ENCODE assay signal across 31 mouse cellular contexts in the genomic region with DNA sequence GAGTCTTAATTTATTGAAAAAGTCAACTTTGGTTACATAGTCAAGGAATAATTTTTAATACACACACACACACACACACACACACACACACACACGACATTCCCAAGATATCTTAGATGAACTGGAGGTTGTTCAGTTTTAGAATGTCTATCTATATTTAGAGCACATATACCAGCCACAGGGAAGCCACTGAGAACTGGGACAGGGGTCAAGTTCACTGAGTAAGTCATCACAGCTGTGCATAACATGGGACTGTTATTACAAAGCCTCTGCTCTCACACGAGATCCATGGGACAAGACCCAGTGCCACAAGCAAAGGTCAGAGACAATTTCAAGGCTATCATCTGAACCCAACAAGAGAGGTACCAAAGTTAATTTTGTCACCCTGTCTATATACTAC.
DNase-seq lines count a peak whose midpoint lies in the region; ATAC-seq and TF ChIP-seq lines count a peak whose summit lies in the region.
"Had no signal": no experiment of that assay in that cellular context is flagged by ENCODE, and none has a peak within 500 bp of the region (broad histone marks: within the 10 kb centered on the region; RNA-seq: fewer than 3 reads in every experiment).

No protein-coding gene starts in this region.

- WGBS in embryonic facial prominence, embryonic 14.5 days, result 60% methylated on average over 2 of the region's 2 CpGs
- WGBS in embryonic facial prominence, embryonic 10.5 days, result 66% methylated on average over 2 of the region's 2 CpGs
- WGBS in heart, embryonic 12.5 days, result 31% methylated on average over 2 of the region's 2 CpGs
- 34% methylated on average over 2 of the region's 2 CpGs for WGBS in kidney, postnatal 0 days
- WGBS in heart, embryonic 16.5 days, result 33% methylated on average over 2 of the region's 2 CpGs

- H3K9ac ChIP-seq in embryonic facial prominence, embryonic 14.5 days (ENCODE audit: low read depth, low read length), result no peak overlapping the region
- H3K9ac ChIP-seq in heart, embryonic 12.5 days, result no peak overlapping the region
- H3K9ac ChIP-seq in kidney, postnatal 0 days (ENCODE audit: low read depth, low read length), result no peak overlapping the region
- no peak overlapping the region for H3K9ac ChIP-seq in heart, embryonic 16.5 days (ENCODE audit: low read length)
- H3K9ac ChIP-seq: embryonic facial prominence, embryonic 15.5 days; forebrain, embryonic 12.5 days; forebrain, postnatal 0 days; hindbrain, embryonic 12.5 days; intestine, embryonic 15.5 days; liver, embryonic 14.5 days; midbrain, embryonic 12.5 days; neural tube, embryonic 13.5 days had no signal

- H3K27me3 ChIP-seq in embryonic facial prominence, embryonic 14.5 days (replicated peaks; ENCODE audit: control insufficient read depth, insufficient read depth, low read length), result no peaks in the 10 kb centered on the region
- H3K27me3 ChIP-seq in embryonic facial prominence, embryonic 10.5 days (replicated peaks; ENCODE audit: low read depth, poor library complexity, severe bottlenecking), result no peaks in the 10 kb centered on the region
- no peaks in the 10 kb centered on the region for H3K27me3 ChIP-seq in heart, embryonic 12.5 days (replicated peaks)
- no peaks in the 10 kb centered on the region for H3K27me3 ChIP-seq in kidney, postnatal 0 days (ENCODE audit: insufficient read depth, low read length)
- H3K27me3 ChIP-seq in heart, embryonic 16.5 days (ENCODE audit: control insufficient read depth, insufficient read depth, low read length), result no peaks in the 10 kb centered on the region
- H3K27me3 ChIP-seq: CH12.LX; embryonic facial prominence, embryonic 15.5 days; forebrain, embryonic 12.5 days; hindbrain, embryonic 12.5 days; intestine, embryonic 15.5 days; midbrain, embryonic 12.5 days; neural tube, embryonic 13.5 days had no signal

- H3K27ac ChIP-seq in embryonic facial prominence, embryonic 14.5 days (replicated peaks; ENCODE audit: low read depth, low read length), result no peak overlapping the region
- no peak overlapping the region for H3K27ac ChIP-seq in embryonic facial prominence, embryonic 10.5 days (replicated peaks)
- 0 out of 2 replicates have a peak overlapping the region, but pooled peaks have one; percentile 7 for H3K27ac ChIP-seq in heart, embryonic 12.5 days (ENCODE audit: poor library complexity, severe bottlenecking)
- no peak overlapping the region for H3K27ac ChIP-seq in kidney, postnatal 0 days
- H3K27ac ChIP-seq in heart, embryonic 16.5 days (ENCODE audit: low read length), result peak overlapping the region; percentile 79
- H3K27ac ChIP-seq: embryonic facial prominence, embryonic 15.5 days; forebrain, embryonic 12.5 days; hindbrain, embryonic 12.5 days; hindbrain, postnatal 0 days; intestine, embryonic 15.5 days; liver, embryonic 14.5 days; midbrain, embryonic 12.5 days; neural tube, embryonic 13.5 days had no signal

- H3K4me1 ChIP-seq in embryonic facial prominence, embryonic 14.5 days (ENCODE audit: control insufficient read depth, insufficient read depth, low read length), result no peaks in the 10 kb centered on the region
- no peaks in the 10 kb centered on the region for H3K4me1 ChIP-seq in embryonic facial prominence, embryonic 10.5 days
- peaks cover 16% of the 10 kb centered on the region for H3K4me1 ChIP-seq in heart, embryonic 12.5 days (replicated peaks)
- H3K4me1 ChIP-seq in kidney, postnatal 0 days (replicated peaks; ENCODE audit: insufficient read depth, low read length), result no peaks in the 10 kb centered on the region
- peaks cover 27% of the 10 kb centered on the region for H3K4me1 ChIP-seq in heart, embryonic 16.5 days (ENCODE audit: control insufficient read depth, insufficient read depth, low read length)
- H3K4me1 ChIP-seq: hindbrain, embryonic 12.5 days; intestine, embryonic 15.5 days had no signal

- TF ChIP-seq CTCF in kidney, postnatal 0 days (IDR thresholded peaks at IDR 0.05; ENCODE audit: low read depth), result no peak

- ATAC-seq in embryonic facial prominence, embryonic 14.5 days (ENCODE audit: low read depth), result peak; percentile 37; the same call in 1 of the 2 replicates
- ATAC-seq in heart, embryonic 12.5 days (ENCODE audit: insufficient number of reproducible peaks, low FRiP score), result no peak
- no peak for ATAC-seq in kidney, postnatal 0 days (replicated peaks; ENCODE audit: low FRiP score, low read depth)
- peak; percentile 80 for ATAC-seq in heart, embryonic 16.5 days (replicated peaks; ENCODE audit: extremely low read depth, insufficient read depth, low FRiP score)
- ATAC-seq: activated CD4-positive, CD25-positive, alpha-beta regulatory T cell, adult 4 months; forebrain, postnatal 0 days; hindbrain, postnatal 0 days; intestine, embryonic 15.5 days had no signal

- no peaks in the 10 kb centered on the region for H3K9me3 ChIP-seq in embryonic facial prominence, embryonic 14.5 days (ENCODE audit: control insufficient read depth, low read length)
- no peaks in the 10 kb centered on the region for H3K9me3 ChIP-seq in embryonic facial prominence, embryonic 10.5 days
- no peaks in the 10 kb centered on the region for H3K9me3 ChIP-seq in heart, embryonic 12.5 days (replicated peaks)
- H3K9me3 ChIP-seq in kidney, postnatal 0 days (replicated peaks; ENCODE audit: low read length), result no peaks in the 10 kb centered on the region
- no peaks in the 10 kb centered on the region for H3K9me3 ChIP-seq in heart, embryonic 16.5 days (replicated peaks; ENCODE audit: control insufficient read depth, low read length)
- H3K9me3 ChIP-seq: embryonic facial prominence, embryonic 15.5 days; forebrain, embryonic 12.5 days; hindbrain, embryonic 12.5 days; intestine, embryonic 15.5 days; midbrain, embryonic 12.5 days; neural tube, embryonic 13.5 days had no signal

- intact Hi-C loops in heart, postnatal 25 days (cut with DNase I), result no loop called here

- no peaks in the 10 kb centered on the region for H3K36me3 ChIP-seq in embryonic facial prominence, embryonic 14.5 days (ENCODE audit: control insufficient read depth, insufficient read depth, low read length)
- no peaks in the 10 kb centered on the region for H3K36me3 ChIP-seq in embryonic facial prominence, embryonic 10.5 days (replicated peaks)
- H3K36me3 ChIP-seq in heart, embryonic 12.5 days, result no peaks in the 10 kb centered on the region
- no peaks in the 10 kb centered on the region for H3K36me3 ChIP-seq in kidney, postnatal 0 days (ENCODE audit: insufficient read depth, low read length)
- H3K36me3 ChIP-seq in heart, embryonic 16.5 days (ENCODE audit: control insufficient read depth, insufficient read depth), result peaks cover 2% of the 10 kb centered on the region; the same call in 1 of the 2 replicates
- H3K36me3 ChIP-seq: embryonic facial prominence, embryonic 15.5 days; forebrain, embryonic 12.5 days; hindbrain, embryonic 12.5 days; intestine, embryonic 15.5 days; midbrain, embryonic 12.5 days; neural tube, embryonic 13.5 days had no signal

- H3K4me3 ChIP-seq in embryonic facial prominence, embryonic 14.5 days (ENCODE audit: low read depth, low read length), result no peak overlapping the region
- H3K4me3 ChIP-seq in embryonic facial prominence, embryonic 10.5 days, result no peak overlapping the region
- H3K4me3 ChIP-seq in heart, embryonic 12.5 days, result no peak overlapping the region
- no peak overlapping the region for H3K4me3 ChIP-seq in kidney, postnatal 0 days (replicated peaks; ENCODE audit: low read depth, low read length)
- H3K4me3 ChIP-seq in heart, embryonic 16.5 days (ENCODE audit: low read length), result no peak overlapping the region
- H3K4me3 ChIP-seq: embryonic facial prominence, embryonic 15.5 days; forebrain, embryonic 12.5 days; hindbrain, embryonic 12.5 days; intestine, embryonic 15.5 days; megakaryocyte, embryonic 14.5 days; midbrain, embryonic 12.5 days; neural tube, embryonic 13.5 days had no signal

- DNase-seq in embryonic facial prominence, embryonic 14.5 days (ENCODE audit: low spot score), result no peak
- no peak for DNase-seq in embryonic facial prominence, embryonic 10.5 days (ENCODE audit: low spot score)
- no peak for DNase-seq in heart, postnatal 25 days (ENCODE audit: low spot score)
- DNase-seq in kidney, postnatal 0 days (ENCODE audit: low spot score), result peak; percentile 64
- DNase-seq in kidney, postnatal 36 days, result no peak
- DNase-seq in urinary bladder, postnatal 10 days (ENCODE audit: low spot score), result no peak
- DNase-seq: adrenal gland, adult 2 months; adrenal gland, postnatal 36 days; cerebellum, adult 18-20 months; cerebellum, postnatal 10 days; forebrain, postnatal 0 days; gastrocnemius, postnatal 14 days; kidney, adult 2 months; liver; lung, adult 2 months; lung, postnatal 4 days; right cerebral cortex, postnatal 4 days; thymus, postnatal 4 days had no signal

- H3K4me2 ChIP-seq in embryonic facial prominence, embryonic 14.5 days (ENCODE audit: low read depth, low read length), result no peak overlapping the region
- no peak overlapping the region for H3K4me2 ChIP-seq in heart, embryonic 12.5 days
- no peak overlapping the region for H3K4me2 ChIP-seq in kidney, postnatal 0 days (ENCODE audit: low read length)
- H3K4me2 ChIP-seq in heart, embryonic 16.5 days (ENCODE audit: low read depth, low read length), result no peak overlapping the region
- H3K4me2 ChIP-seq: embryonic facial prominence, embryonic 15.5 days; forebrain, embryonic 12.5 days; hindbrain, embryonic 12.5 days; intestine, embryonic 15.5 days; midbrain, embryonic 12.5 days; neural tube, embryonic 13.5 days had no signal

Comparison
In these comparisons a context has a peak if more than half of its experiments do, and no peak if none do; other contexts are left out.
1. ATAC-seq: peak in embryonic facial prominence, embryonic 14.5 days (single experiment) and heart, embryonic 16.5 days (single experiment); none in heart, embryonic 12.5 days (single experiment) and kidney, postnatal 0 days (single experiment).
2. H3K27ac ChIP-seq: peak in heart, embryonic 12.5 days (single experiment) and heart, embryonic 16.5 days (single experiment); none in embryonic facial prominence, embryonic 14.5 days (single experiment), embryonic facial prominence, embryonic 10.5 days (single experiment) and kidney, postnatal 0 days (single experiment).